Mouse (Mus musculus): ENCODE measurements around the gene Usp39. TPM values are rescaled to one million over a fixed set of nuclear protein-coding genes. Genes with fewer than 3 reads are reported as not detected.
A peak's percentile ranks its signal among the peaks of the same experiment; 100 is the strongest.

The Usp39 gene
- total RNA-seq, 2 experiments from 2014 or later: 72.5 to 121 TPM

DNA sequence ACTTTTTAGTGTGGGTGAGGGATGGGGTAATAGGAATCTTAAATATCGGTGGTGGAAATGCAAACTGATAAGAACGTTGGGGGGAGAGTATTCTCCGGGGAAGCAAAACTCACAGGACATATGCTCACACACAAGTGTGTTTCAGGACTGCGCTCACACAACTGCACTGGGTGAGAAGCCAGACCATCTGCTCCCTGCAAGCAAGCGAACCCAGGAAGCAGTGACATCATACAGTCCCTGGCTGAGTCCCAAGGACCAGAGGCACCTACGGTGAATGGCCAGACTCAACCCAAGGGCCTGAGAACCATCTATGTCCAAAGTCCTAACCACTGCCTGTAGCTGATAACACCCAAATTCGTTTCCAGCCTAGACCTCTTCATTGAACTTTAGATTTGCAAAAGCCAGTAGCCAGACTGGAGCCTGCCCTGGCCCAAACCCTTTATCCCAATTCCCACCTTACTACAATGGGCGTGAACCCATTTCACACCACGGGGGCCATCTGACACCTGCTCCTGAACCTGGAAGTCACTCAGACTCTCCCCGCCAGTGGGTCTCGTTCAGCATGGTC, 73.9 kb downstream of the Usp39 start:
- 0 out of 2 replicates have a peak, but pooled peaks have one; percentile 6 for ATAC-seq (replicated peaks; ENCODE audit: low FRiP score, low TSS enrichment, poor library complexity, severe bottlenecking)

- ATAC-seq (replicated peaks; ENCODE audit: low FRiP score, low TSS enrichment, poor library complexity, severe bottlenecking): no peak
Observed at GRCm38 (mm10) chr6:72270258-72270657, 74.7 kb downstream of the Usp39 start.

Other genes starting within 250 kb of the Usp39 start
- 61.6 and 63.5 TPM in 2 replicates for gene St3gal5, start 247.6 kb downstream of the Usp39 start, total RNA-seq (2014; fragmentation: Nextera tagmentation)
- gene St3gal5, start 247.6 kb downstream of the Usp39 start, total RNA-seq (2017): 89.4 and 101 TPM in 2 replicates
- gene Atoh8, start 109.6 kb downstream of the Usp39 start, total RNA-seq (2014; fragmentation: Nextera tagmentation): not detected in 2 replicates
- 0.91 TPM in 1 of 2 replicates, not detected in the other for gene Atoh8, start 109.6 kb downstream of the Usp39 start, total RNA-seq (2017)
- not detected in 2 replicates for gene Sftpb, start 40.6 kb downstream of the Usp39 start, total RNA-seq (2014; fragmentation: Nextera tagmentation)
- not detected in 2 replicates for gene Sftpb, start 40.6 kb downstream of the Usp39 start, total RNA-seq (2017)
- 28.5 and 31.0 TPM in 2 replicates for gene 0610030E20Rik, start 2.1 kb upstream of the Usp39 start, total RNA-seq (2014; fragmentation: Nextera tagmentation)
- 15.2 and 16.6 TPM in 2 replicates for gene 0610030E20Rik, start 2.1 kb upstream of the Usp39 start, total RNA-seq (2017)
- 0.92 and 5.0 TPM in 2 replicates for gene Tmem150a, start 10.3 kb upstream of the Usp39 start, total RNA-seq (2014; fragmentation: Nextera tagmentation)
- not detected in 2 replicates for gene Tmem150a, start 10.3 kb upstream of the Usp39 start, total RNA-seq (2017)
- 82.6 and 91.5 TPM in 2 replicates for gene Rnf181, start 21.8 kb upstream of the Usp39 start, total RNA-seq (2014; fragmentation: Nextera tagmentation)
- 34.8 and 55.5 TPM in 2 replicates for gene Rnf181, start 21.8 kb upstream of the Usp39 start, total RNA-seq (2017)
- 420 and 424 TPM in 2 replicates for gene Vamp5, start 35.3 kb upstream of the Usp39 start, total RNA-seq (2014; fragmentation: Nextera tagmentation)
- gene Vamp5, start 35.3 kb upstream of the Usp39 start, total RNA-seq (2017): 125 and 132 TPM in 2 replicates
- gene Vamp8, start 45.5 kb upstream of the Usp39 start, total RNA-seq (2014; fragmentation: Nextera tagmentation): 225 and 320 TPM in 2 replicates
- 240 and 305 TPM in 2 replicates for gene Vamp8, start 45.5 kb upstream of the Usp39 start, total RNA-seq (2017)
- 8.6 and 11.3 TPM in 2 replicates for gene Ggcx, start 69.1 kb upstream of the Usp39 start, total RNA-seq (2014; fragmentation: Nextera tagmentation)
- 3.7 and 11.2 TPM in 2 replicates for gene Ggcx, start 69.1 kb upstream of the Usp39 start, total RNA-seq (2017)
- 555 and 732 TPM in 2 replicates for gene Mat2a, start 94.4 kb upstream of the Usp39 start, total RNA-seq (2014; fragmentation: Nextera tagmentation)
- gene Mat2a, start 94.4 kb upstream of the Usp39 start, total RNA-seq (2017): 235 and 332 TPM in 2 replicates
- not detected in 2 replicates for gene Sh2d6, start 176.5 kb upstream of the Usp39 start, total RNA-seq (2014; fragmentation: Nextera tagmentation)
- not detected in 2 replicates for gene Sh2d6, start 176.5 kb upstream of the Usp39 start, total RNA-seq (2017)
- 23.7 and 36.7 TPM in 2 replicates for gene Capg, start 199.2 kb upstream of the Usp39 start, total RNA-seq (2014; fragmentation: Nextera tagmentation)
- gene Capg, start 199.2 kb upstream of the Usp39 start, total RNA-seq (2017): 37.9 and 39.3 TPM in 2 replicates